Mouse (Mus musculus) midbrain, embryonic 15.5 days (tissue): ENCODE data around the gene Mrps21. TPM values are rescaled to one million over a fixed set of nuclear protein-coding genes. Genes with fewer than 3 reads are reported as not detected.
A peak's percentile ranks its signal among the peaks of the same experiment; 100 is the strongest.

Experiments used
- ATAC-seq: fragments of 200-750 bp; cut with Nextera tagmentation; replicated peaks from 2 replicates; pipeline ENCODE4 v1.8.0; 2017; ENCODE audit warnings: moderate TSS enrichment
- H3K27ac ChIP-seq: fragments of 300-500 bp; sonication (generic); 2 replicates; pipeline ENCODE4 v1.5.1; 2015; ENCODE audit warnings: mild to moderate bottlenecking, inconsistent platforms
- H3K27me3 ChIP-seq: fragments of 300-500 bp; sonication (generic); replicated peaks from 2 replicates; pipeline ENCODE4 v1.6.1; 2015; ENCODE audit warnings: inconsistent platforms
- H3K36me3 ChIP-seq: fragments of 300-500 bp; sonication (generic); replicated peaks from 2 replicates; pipeline ENCODE4 v1.6.1; 2015; ENCODE audit warnings: inconsistent platforms
- H3K4me1 ChIP-seq: fragments of 300-500 bp; sonication (generic); 2 replicates; pipeline ENCODE4 v1.6.1; 2015; ENCODE audit warnings: inconsistent platforms
- H3K4me2 ChIP-seq: fragments of 300-500 bp; sonication (generic); 2 replicates; pipeline ENCODE4 v1.6.1; 2015; ENCODE audit warnings: inconsistent platforms, mild to moderate bottlenecking, moderate library complexity
- H3K4me3 ChIP-seq: fragments of 300-500 bp; sonication (generic); 2 replicates; pipeline ENCODE4 v1.5.1; 2015; ENCODE audit warnings: mild to moderate bottlenecking, inconsistent platforms
- H3K9ac ChIP-seq: fragments of 300-500 bp; sonication (generic); 2 replicates; pipeline ENCODE4 v1.6.1; 2015; ENCODE audit warnings: mild to moderate bottlenecking, inconsistent platforms
- H3K9me3 ChIP-seq: fragments of 300-500 bp; sonication (generic); 2 replicates; pipeline ENCODE4 v1.6.1; 2016; ENCODE audit warnings: inconsistent platforms
- WGBS: fragments of 180-500 bp; shearing (Covaris S2); methylation state at CpG from one replicate; pipeline ENCODE4 v1.1.7; 2015; ENCODE audit warnings: mixed read lengths; 5-methylcytosine and 5-hydroxymethylcytosine counted together
- polyA plus RNA-seq: library from polyadenylated mRNA; unstranded; fragments of >200 nt; fragmentation: Nextera tagmentation; extraction: Ambion mirVana; gene quantifications from 2 replicates; pipeline ENCODE4 v1.2.1, GENCODE M21; 2015

Gene Mrps21
- polyA plus RNA-seq, 1 experiment from 2014 or later, result 260 TPM

DNA sequence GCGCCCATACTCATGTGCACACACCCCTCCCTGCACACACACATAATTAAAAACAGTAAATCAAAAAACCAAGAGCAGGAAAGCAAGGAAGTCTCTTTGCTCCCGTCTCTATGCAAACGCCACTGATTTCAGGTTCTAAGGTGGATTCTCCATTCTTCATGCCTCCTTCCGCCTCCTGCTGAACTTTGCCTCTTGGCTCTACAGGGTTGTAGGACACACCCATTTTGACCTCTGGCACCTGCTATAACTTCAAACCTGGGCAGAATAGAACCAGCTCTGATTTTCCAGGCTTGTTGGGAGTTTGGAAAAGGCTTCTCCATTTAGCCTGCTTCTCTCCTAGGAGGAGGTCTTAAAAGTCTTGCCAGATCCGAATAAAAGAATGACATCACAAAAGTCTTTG lies 13.1 kb upstream of the Mrps21 start:
- ATAC-seq, result no peak
- no peaks in the 10 kb centered on the region for H3K36me3 ChIP-seq
- H3K4me3 ChIP-seq, result no peak overlapping the region
- 0 out of 2 replicates have a peak, but pooled peaks cover 6% of the 10 kb centered on the region for H3K27me3 ChIP-seq
- H3K4me1 ChIP-seq, result peaks cover 16% of the 10 kb centered on the region
- 85% methylated on average over 5 of the region's 5 CpGs for WGBS
- H3K4me2 ChIP-seq, result no peak overlapping the region
- H3K9ac ChIP-seq, result no peak overlapping the region
- no peak overlapping the region for H3K27ac ChIP-seq
- H3K9me3 ChIP-seq, result no peaks in the 10 kb centered on the region

DNA sequence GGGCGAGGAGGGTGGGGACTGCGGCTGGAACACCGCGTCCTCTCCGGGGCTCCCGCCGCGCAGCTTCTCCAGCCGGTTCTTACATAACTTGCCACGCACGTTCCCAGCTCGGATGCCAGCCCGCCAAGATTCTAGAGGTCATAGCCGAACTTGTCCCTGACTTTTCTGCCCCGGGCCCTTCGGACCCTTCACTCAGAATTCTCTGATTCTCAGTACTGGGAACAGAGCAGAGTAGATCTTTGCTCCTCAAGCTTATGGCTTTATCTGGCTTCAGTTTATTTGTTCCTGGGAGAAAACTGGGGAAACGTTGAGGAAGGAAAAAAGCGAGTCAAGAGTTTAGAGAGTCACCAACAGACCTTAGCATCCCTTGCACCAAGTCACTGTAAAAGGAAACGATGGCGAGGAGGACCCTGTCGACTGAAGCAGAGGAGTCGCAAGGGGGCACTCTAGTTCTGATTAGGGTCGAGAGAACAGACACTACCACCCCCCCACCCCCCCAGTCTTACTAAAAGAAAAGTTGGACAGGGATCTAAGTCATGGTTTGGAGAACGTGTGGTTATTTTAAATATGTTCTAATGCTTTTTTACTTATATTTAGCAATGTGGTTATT lies 11.6 kb upstream of the Mrps21 start:
- no peaks in the 10 kb centered on the region for H3K36me3 ChIP-seq
- peaks cover 16% of the 10 kb centered on the region for H3K4me1 ChIP-seq
- H3K27ac ChIP-seq, result no peak overlapping the region
- H3K27me3 ChIP-seq, result 0 out of 2 replicates have a peak, but pooled peaks cover 6% of the 10 kb centered on the region
- H3K9ac ChIP-seq, result peak overlapping the region; percentile 19; the same call in 1 of the 2 replicates
- WGBS, result 2% methylated on average over 24 of the region's 24 CpGs
- peak overlapping the region; percentile 99 for H3K4me2 ChIP-seq
- H3K4me3 ChIP-seq, result peak overlapping the region; percentile 51
- H3K9me3 ChIP-seq, result no peaks in the 10 kb centered on the region
- ATAC-seq, result no peak

DNA sequence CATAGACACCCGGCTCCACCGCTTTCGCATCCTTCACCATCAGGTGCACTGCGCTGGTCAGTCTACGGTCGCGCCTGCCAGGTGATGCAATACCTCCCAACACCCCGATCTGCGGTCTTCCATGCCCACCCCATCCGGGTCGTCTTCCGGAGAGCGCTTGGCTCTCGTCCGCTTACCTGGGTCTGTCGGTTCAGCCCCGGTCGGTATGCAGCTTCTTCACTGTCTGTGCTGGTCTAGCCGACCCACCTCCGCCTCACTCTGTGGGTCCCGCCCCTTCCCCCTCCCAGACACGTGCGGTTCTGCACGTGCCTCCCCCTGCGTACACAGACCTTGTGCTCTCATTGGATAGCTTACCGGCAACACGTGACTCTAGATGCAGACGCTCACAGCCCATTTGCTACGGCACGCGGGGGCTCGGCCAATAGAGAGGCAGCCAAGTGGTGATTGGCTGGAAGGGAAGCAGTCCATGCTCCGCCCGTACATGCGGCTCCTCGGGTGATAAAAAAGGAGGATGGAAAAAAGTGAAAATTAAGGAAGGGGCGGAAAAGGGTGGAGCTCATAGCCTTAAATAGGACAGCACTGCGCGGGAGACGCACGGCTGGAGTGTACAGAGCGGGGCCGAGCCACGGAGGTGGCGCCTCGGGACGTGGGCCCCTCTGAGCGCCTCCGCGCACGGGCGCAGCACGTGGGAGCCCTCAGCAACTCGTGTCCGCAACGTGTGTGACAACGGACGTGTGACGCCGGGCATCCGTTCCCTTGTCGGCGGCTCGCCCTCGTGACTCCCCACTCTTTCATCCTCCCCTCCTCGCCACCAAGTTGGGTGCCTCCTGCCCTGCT lies 10.9 kb upstream of the Mrps21 start, which contains the start of gene Ciart:
Gene Ciart (minus strand): TSS at position 273 of the 837 bp plus-strand sequence.
- H3K4me1 ChIP-seq, result peaks cover 16% of the 10 kb centered on the region
- under 1% methylated on average over 60 of the region's 66 CpGs for WGBS
- H3K9me3 ChIP-seq, result no peaks in the 10 kb centered on the region
- H3K9ac ChIP-seq, result peak within 1 kb of the TSS; percentile 53
- H3K27ac ChIP-seq, result no peak within 1 kb of the TSS
- H3K27me3 ChIP-seq, result 0 out of 2 replicates have a peak, but pooled peaks cover 6% of the 10 kb centered on the region
- peak; percentile 100 for ATAC-seq
- H3K4me2 ChIP-seq, result peak within 1 kb of the TSS; percentile 99
- H3K4me3 ChIP-seq, result peak within 1 kb of the TSS; percentile 51
- no peaks in the 10 kb centered on the region for H3K36me3 ChIP-seq

DNA sequence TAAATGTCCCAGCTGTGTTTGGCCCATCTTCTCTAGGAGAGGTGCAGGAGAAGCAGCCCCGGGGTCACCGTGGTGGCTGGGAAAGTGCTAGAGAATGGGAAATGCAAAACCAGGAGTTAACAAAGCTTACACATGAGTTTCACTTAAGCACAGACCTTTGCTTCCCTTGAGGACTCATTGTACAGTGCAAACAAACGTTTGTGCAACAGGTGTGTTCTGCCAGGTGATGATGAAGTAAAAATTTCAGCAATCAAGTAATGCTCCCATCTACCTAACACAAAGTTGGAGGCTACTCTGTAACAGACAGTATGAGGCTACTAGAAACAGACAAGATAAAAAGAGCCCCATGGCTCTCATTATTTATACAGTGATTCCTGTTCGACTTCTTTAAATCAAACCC lies 7.7 kb upstream of the Mrps21 start:
- no peak overlapping the region for H3K4me3 ChIP-seq
- no peak overlapping the region for H3K9ac ChIP-seq
- no peaks in the 10 kb centered on the region for H3K36me3 ChIP-seq
- H3K4me1 ChIP-seq, result peaks cover 16% of the 10 kb centered on the region
- 90% methylated on average over 4 of the region's 4 CpGs for WGBS
- no peak overlapping the region for H3K4me2 ChIP-seq
- ATAC-seq, result no peak
- H3K9me3 ChIP-seq, result no peaks in the 10 kb centered on the region
- no peak overlapping the region for H3K27ac ChIP-seq
- H3K27me3 ChIP-seq, result 0 out of 2 replicates have a peak, but pooled peaks cover 6% of the 10 kb centered on the region

DNA sequence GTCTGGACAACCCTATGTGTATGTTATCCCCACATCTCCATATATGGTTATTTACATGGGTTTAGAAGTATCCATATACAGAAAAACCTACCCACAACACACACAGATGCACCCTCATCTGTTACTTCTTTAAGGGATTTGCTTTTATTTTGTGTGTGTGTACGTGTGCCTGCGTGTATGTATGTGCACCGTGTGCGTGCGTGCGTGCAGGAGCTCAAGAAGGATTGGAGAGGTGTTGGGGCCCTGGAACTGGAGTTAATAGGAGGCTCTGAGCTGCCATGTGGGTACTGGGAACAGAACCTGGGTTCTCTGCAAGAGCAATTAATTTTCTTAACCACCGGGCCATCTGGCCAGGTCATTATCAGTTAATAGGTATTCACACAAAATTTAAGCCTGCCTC lies 729 bp upstream of the Mrps21 start:
- WGBS, result 76% methylated on average over 7 of the region's 7 CpGs
- no peaks in the 10 kb centered on the region for H3K27me3 ChIP-seq
- ATAC-seq, result no peak
- H3K9me3 ChIP-seq, result no peaks in the 10 kb centered on the region
- peak overlapping the region; percentile 62; the same call in 1 of the 2 replicates for H3K9ac ChIP-seq
- H3K27ac ChIP-seq, result no peak overlapping the region
- peak overlapping the region; percentile 73 for H3K4me3 ChIP-seq
- H3K4me2 ChIP-seq, result peak overlapping the region; percentile 83
- peaks cover 20% of the 10 kb centered on the region for H3K4me1 ChIP-seq
- 0 out of 2 replicates have a peak, but pooled peaks cover 5% of the 10 kb centered on the region for H3K36me3 ChIP-seq

DNA sequence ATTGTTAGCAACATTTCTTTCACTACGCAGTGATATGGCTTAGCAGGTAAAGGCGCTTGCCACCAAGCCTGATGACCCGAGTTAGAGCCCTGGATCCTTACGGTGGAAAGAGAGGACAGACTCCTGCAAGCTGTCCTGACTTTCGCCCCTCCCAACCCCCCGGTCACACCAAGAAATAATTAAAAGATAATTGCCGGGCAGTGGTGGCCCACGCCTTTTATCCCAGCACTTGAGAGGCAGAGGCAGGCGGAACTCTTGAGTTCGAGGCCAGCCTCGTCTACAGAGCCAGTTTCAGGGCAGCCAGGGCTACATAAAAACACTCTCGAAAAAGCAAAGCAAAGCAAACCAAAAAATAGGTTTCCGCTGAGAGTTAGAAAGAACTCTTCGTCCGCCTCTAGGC lies 343 bp downstream of the Mrps21 start:
- H3K27me3 ChIP-seq, result no peaks in the 10 kb centered on the region
- WGBS, result 6% methylated on average over 15 of the region's 15 CpGs
- no peaks in the 10 kb centered on the region for H3K9me3 ChIP-seq
- peak overlapping the region; percentile 84 for H3K27ac ChIP-seq
- H3K4me2 ChIP-seq, result peak overlapping the region; percentile 83
- peak overlapping the region; percentile 73 for H3K4me3 ChIP-seq
- peaks cover 20% of the 10 kb centered on the region for H3K4me1 ChIP-seq
- H3K36me3 ChIP-seq, result 0 out of 2 replicates have a peak, but pooled peaks cover 8% of the 10 kb centered on the region
- ATAC-seq, result peak; percentile 10; the same call in 1 of the 2 replicates
- peak overlapping the region; percentile 62 for H3K9ac ChIP-seq

DNA sequence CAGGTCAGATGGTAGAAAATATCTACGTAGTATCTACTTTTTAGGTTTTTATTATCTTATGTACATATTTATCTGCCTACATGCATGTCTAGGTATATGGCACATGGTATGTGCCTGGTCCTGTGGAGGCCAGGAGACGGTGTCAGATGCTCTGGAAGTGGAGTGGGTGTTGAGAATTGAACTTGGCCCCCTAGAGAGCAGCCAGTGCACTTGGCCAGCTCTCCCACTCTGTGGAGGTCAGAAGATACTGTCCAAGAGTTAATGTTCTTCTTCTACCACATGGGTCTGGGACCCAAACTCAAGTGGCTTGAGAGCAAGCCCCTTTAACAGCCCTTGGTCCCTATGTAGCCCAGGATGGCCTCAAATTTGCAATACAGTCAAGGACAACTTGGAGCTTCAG lies 3.9 kb downstream of the Mrps21 start:
- WGBS, result 93% methylated on average over 2 of the region's 2 CpGs
- H3K27ac ChIP-seq, result no peak overlapping the region
- no peak for ATAC-seq

DNA sequence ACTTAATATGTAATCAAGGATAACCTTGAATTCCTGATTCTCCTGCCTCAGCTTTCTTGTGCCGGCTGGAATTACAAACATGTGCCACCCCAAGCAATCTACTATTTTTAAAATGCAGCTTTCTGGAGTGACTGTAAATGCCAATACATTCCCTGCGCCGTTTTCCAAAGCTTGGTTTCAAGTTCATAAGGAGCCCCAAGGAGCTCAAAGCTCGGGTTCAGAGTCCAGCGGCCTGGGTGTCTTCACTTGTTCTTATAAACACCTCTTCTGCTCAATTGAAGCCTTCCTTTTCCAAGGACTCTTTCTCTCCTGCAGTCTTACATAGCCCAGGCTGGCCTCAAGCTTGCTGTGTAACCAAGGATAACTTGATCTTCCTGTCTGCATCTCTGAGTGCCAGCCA lies 5.2 kb downstream of the Mrps21 start:
- H3K27me3 ChIP-seq, result no peaks in the 10 kb centered on the region
- no peak overlapping the region for H3K4me2 ChIP-seq
- H3K9ac ChIP-seq, result no peak overlapping the region
- peaks cover 19% of the 10 kb centered on the region; the same call in 1 of the 2 replicates for H3K36me3 ChIP-seq
- H3K4me3 ChIP-seq, result no peak overlapping the region
- H3K9me3 ChIP-seq, result no peaks in the 10 kb centered on the region
- ATAC-seq, result no peak
- no peak overlapping the region for H3K27ac ChIP-seq
- peaks cover 9% of the 10 kb centered on the region for H3K4me1 ChIP-seq
- WGBS, result 87% methylated on average over 5 of the region's 5 CpGs

More for the DNA sequence above, 3.9 kb downstream of the Mrps21 start:
- Histone ChIP-seq H3K4me3 (no peak overlapping the region), H3K4me2 (no peak overlapping the region), H3K9ac (no peak overlapping the region), H3K27me3 (no peaks in the 10 kb centered on the region), H3K4me1 (peaks cover 15% of the 10 kb centered on the region), H3K36me3 (peaks cover 19% of the 10 kb centered on the region; the same call in 1 of the 2 replicates), H3K9me3 (no peaks in the 10 kb centered on the region)

DNA sequence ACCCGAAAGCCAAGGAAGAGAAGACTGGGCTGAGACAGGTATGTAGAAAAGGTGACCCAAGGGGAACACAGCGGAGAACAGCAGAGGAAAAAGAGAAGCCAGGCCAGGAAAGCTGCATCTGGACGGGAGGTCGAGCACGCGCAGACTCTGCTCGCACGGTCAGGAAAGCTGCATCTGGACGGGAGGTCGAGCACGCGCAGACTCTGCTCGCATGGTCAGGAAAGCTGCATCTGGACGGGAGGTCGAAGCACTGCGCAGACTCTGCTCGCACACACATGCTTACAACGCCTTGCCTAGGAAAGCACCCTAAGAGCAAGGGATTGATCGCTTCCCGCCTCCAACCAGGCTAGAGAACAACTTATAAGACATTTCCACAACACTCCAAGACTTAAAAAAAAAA lies 5.7 kb downstream of the Mrps21 start:
- peaks cover 19% of the 10 kb centered on the region; the same call in 1 of the 2 replicates for H3K36me3 ChIP-seq

DNA sequence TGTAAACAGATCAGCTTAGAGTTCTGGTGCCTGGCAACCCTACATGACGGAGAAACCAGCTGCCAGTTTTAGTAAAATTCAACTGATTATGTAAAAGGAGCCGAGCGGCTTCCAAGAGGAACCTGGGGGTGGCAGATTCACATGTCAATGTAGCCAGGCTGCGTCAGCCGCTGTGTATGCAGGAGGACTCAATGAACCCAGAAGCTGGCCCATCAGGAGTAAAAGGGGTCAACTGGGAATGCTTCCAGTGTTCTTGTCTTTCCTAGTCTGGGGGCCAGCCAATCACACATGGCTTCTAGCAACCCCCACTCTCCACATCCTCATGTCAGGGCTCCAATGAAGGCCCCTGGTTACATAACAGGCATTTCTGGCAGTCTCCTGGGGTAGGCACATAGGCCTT lies 6.3 kb downstream of the Mrps21 start:
- H3K27ac ChIP-seq, result no peak overlapping the region
- ATAC-seq, result no peak
- no peak overlapping the region for H3K4me3 ChIP-seq
- peaks cover 19% of the 10 kb centered on the region; the same call in 1 of the 2 replicates for H3K36me3 ChIP-seq
- H3K4me1 ChIP-seq, result no peaks in the 10 kb centered on the region; the same call in 1 of the 2 replicates
- no peaks in the 10 kb centered on the region for H3K27me3 ChIP-seq
- H3K9ac ChIP-seq, result no peak overlapping the region
- 94% methylated on average over 5 of the region's 5 CpGs for WGBS
- H3K9me3 ChIP-seq, result no peaks in the 10 kb centered on the region
- H3K4me2 ChIP-seq, result no peak overlapping the region

More for the DNA sequence above, 5.7 kb downstream of the Mrps21 start:
- H3K4me2 ChIP-seq, result no peak overlapping the region
- H3K27ac ChIP-seq, result no peak overlapping the region
- H3K9me3 ChIP-seq, result no peaks in the 10 kb centered on the region
- H3K4me3 ChIP-seq, result no peak overlapping the region
- ATAC-seq, result no peak
- no peak overlapping the region for H3K9ac ChIP-seq
- 96% methylated on average over 20 of the region's 20 CpGs for WGBS
- no peaks in the 10 kb centered on the region for H3K27me3 ChIP-seq
- peaks cover 5% of the 10 kb centered on the region for H3K4me1 ChIP-seq

DNA sequence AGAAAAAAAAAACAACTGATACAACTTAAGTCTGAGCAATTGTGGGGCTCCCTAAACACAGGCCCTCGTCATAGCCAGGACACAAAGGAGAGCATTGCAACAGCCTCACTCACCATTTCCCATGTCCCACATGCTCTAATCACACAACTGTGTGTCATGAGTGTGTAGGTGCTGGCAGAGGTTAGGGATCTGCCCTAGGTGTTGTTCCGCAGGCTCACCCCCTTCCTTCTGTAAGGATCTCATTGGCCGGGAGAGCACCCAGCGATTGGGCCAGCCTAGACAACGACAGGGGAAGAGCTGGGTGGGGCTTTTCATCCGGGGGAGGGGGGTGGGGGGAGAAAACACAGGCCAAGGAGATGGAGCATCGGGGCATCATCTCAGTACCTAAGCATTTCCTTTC lies 7.7 kb downstream of the Mrps21 start:
- no peak overlapping the region for H3K4me2 ChIP-seq
- H3K36me3 ChIP-seq, result peaks cover 19% of the 10 kb centered on the region; the same call in 1 of the 2 replicates
- no peak overlapping the region for H3K27ac ChIP-seq
- no peak overlapping the region for H3K4me3 ChIP-seq
- no peak overlapping the region for H3K9ac ChIP-seq
- no peak for ATAC-seq
- H3K4me1 ChIP-seq, result no peaks in the 10 kb centered on the region
- WGBS, result 81% methylated on average over 7 of the region's 7 CpGs
- H3K9me3 ChIP-seq, result no peaks in the 10 kb centered on the region
- no peaks in the 10 kb centered on the region for H3K27me3 ChIP-seq

DNA sequence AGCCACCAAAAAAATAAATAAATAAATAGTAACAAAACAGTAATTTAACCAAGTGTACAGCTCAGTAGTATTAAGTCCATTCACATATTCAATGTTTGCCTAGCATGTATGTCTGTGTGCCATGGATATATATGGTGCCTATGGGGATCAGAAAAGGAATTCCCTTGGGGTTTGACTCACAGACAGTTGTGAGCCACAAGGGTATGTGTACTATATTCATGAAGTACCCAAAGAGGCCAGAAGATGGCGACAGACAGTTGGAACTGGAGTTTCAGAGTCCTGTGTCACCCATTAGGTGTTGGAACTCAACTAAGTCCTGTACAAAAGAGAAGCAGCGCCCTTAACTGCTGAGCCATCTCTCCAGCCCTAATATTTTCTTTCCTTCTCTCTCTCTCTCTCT lies 9.5 kb downstream of the Mrps21 start:
- H3K36me3 ChIP-seq, result peaks cover 11% of the 10 kb centered on the region; the same call in 1 of the 2 replicates
- H3K9me3 ChIP-seq, result no peaks in the 10 kb centered on the region
- WGBS, result 34% methylated on average over 2 of the region's 2 CpGs
- no peaks in the 10 kb centered on the region for H3K4me1 ChIP-seq
- no peak overlapping the region for H3K4me3 ChIP-seq
- H3K4me2 ChIP-seq, result no peak overlapping the region
- no peaks in the 10 kb centered on the region for H3K27me3 ChIP-seq
- no peak for ATAC-seq
- no peak overlapping the region for H3K27ac ChIP-seq
- no peak overlapping the region for H3K9ac ChIP-seq
